Mouse (Mus musculus): Measurements from ENCODE around the gene Lsmem1. TPM values are rescaled to one million over a fixed set of nuclear protein-coding genes. Genes with fewer than 3 reads are reported as not detected.

The Lsmem1 gene
- total RNA-seq (2012; rRNA removed): 0.09 and 0.16 TPM in 2 replicates

GRCm38 (mm10) chr12:40199302-40199701 lies at the start of gene Lsmem1:
TSS of gene Lsmem1 (minus strand) at chr12:40199490.
- Histone ChIP-seq H3K9ac (ENCODE audit: insufficient read depth, low read depth, low read length, poor library complexity, severe bottlenecking) (no peak within 1 kb of the TSS), H3K27ac (ENCODE audit: insufficient read depth, low read depth, low read length, poor library complexity, severe bottlenecking) (no peak within 1 kb of the TSS; the same call in 1 of the 2 replicates), H3K36me3 (ENCODE audit: control insufficient read depth, insufficient read depth, low read length, poor library complexity, severe bottlenecking) (peaks cover 6% of the 10 kb centered on the region), H3K9me3 (ENCODE audit: control insufficient read depth, insufficient read depth, low read depth, low read length) (no peaks in the 10 kb centered on the region), H3K4me3 (ENCODE audit: insufficient read depth in 1 of 2, low read depth in 1 of 2, low read length in 2 of 2, poor library complexity in 1 of 2, severe bottlenecking in 1 of 2) (no peak within 1 kb of the TSS), H3K4me1 (ENCODE audit: control insufficient read depth in 2 of 2, insufficient read depth in 2 of 2, low read length in 2 of 2, poor library complexity in 1 of 2) (no peaks in the 10 kb centered on the region)
- in situ Hi-C loops (cut with MboI; ENCODE audit: low sequenced_read_pairs in 2 of 2, unreplicated experiment in 2 of 2): no loop called here
- DNase-seq (ENCODE audit: low read depth, low spot score): no peak
- no peak for TF ChIP-seq MAFK (IDR thresholded peaks at IDR 0.05; ENCODE audit: insufficient read depth, low read depth, low read length)

- Histone ChIP-seq H3K9ac (ENCODE audit: insufficient read depth, low read depth, low read length, poor library complexity, severe bottlenecking) (no peak within 1 kb of the TSS), H3K4me3 (ENCODE audit: insufficient read depth in 1 of 2, low read depth in 1 of 2, low read length in 2 of 2, poor library complexity in 1 of 2, severe bottlenecking in 1 of 2) (no peak within 1 kb of the TSS), H3K36me3 (ENCODE audit: control insufficient read depth, insufficient read depth, low read length, poor library complexity, severe bottlenecking) (no peaks in the 10 kb centered on the region), H3K27ac (ENCODE audit: insufficient read depth, low read depth, low read length, poor library complexity, severe bottlenecking) (no peak within 1 kb of the TSS), H3K9me3 (ENCODE audit: control insufficient read depth, insufficient read depth, low read depth, low read length) (no peaks in the 10 kb centered on the region), H3K4me1 (ENCODE audit: control insufficient read depth in 2 of 2, insufficient read depth in 2 of 2, low read length in 2 of 2, poor library complexity in 1 of 2) (peaks cover 6 to 8% of the 10 kb centered on the region in 2 experiments; a peak in 3 of 4 replicates)
- no peak for DNase-seq (ENCODE audit: low read depth, low spot score)
- in situ Hi-C loops (cut with MboI; ENCODE audit: low sequenced_read_pairs in 2 of 2, unreplicated experiment in 2 of 2): no loop called here
- TF ChIP-seq ZNF384 (IDR thresholded peaks at IDR 0.05; ENCODE audit: low read depth, low read length) (no peak), MAFK (IDR thresholded peaks at IDR 0.05; ENCODE audit: insufficient read depth, low read depth, low read length) (no peak), CHD2 (IDR thresholded peaks at IDR 0.05; ENCODE audit: low read depth, low read length) (no peak), HCFC1 (IDR thresholded peaks at IDR 0.05; ENCODE audit: borderline replicate concordance, insufficient read depth, low read length) (no peak), ZC3H11A (IDR thresholded peaks at IDR 0.05; ENCODE audit: borderline replicate concordance, low read depth, low read length) (no peak)
Observed at GRCm38 (mm10) chr12:40248454-40249180, 49.3 kb upstream of the Lsmem1 start, which contains the start of gene Ifrd1. TSS of gene Ifrd1 (minus strand) at chr12:40248504.

GRCm38 (mm10) chr12:40247976-40248375 lies 48.7 kb upstream of the Lsmem1 start:
- no peak overlapping the region for H3K4me3 ChIP-seq (ENCODE audit: insufficient read depth in 1 of 2, low read depth in 1 of 2, low read length in 2 of 2, poor library complexity in 1 of 2, severe bottlenecking in 1 of 2)
- no peak overlapping the region for H3K27ac ChIP-seq (ENCODE audit: insufficient read depth, low read depth, low read length, poor library complexity, severe bottlenecking)
- H3K9ac ChIP-seq (ENCODE audit: insufficient read depth, low read depth, low read length, poor library complexity, severe bottlenecking): no peak overlapping the region
- in situ Hi-C loops (cut with MboI; ENCODE audit: low sequenced_read_pairs in 2 of 2, unreplicated experiment in 2 of 2): no loop called here
- no peaks in the 10 kb centered on the region for H3K9me3 ChIP-seq (ENCODE audit: control insufficient read depth, insufficient read depth, low read depth, low read length)
- H3K36me3 ChIP-seq (ENCODE audit: control insufficient read depth, insufficient read depth, low read length, poor library complexity, severe bottlenecking): no peaks in the 10 kb centered on the region
- H3K4me1 ChIP-seq (ENCODE audit: control insufficient read depth in 2 of 2, insufficient read depth in 2 of 2, low read length in 2 of 2, poor library complexity in 1 of 2): peaks cover 6 to 8% of the 10 kb centered on the region in 2 experiments; a peak in 3 of 4 replicates
- TF ChIP-seq CHD2 (IDR thresholded peaks at IDR 0.05; ENCODE audit: low read depth, low read length) (no peak), MAFK (IDR thresholded peaks at IDR 0.05; ENCODE audit: insufficient read depth, low read depth, low read length) (peak; percentile 79)
- no peak for DNase-seq (ENCODE audit: low read depth, low spot score)

- Histone ChIP-seq H3K4me1 (ENCODE audit: control insufficient read depth in 2 of 2, insufficient read depth in 2 of 2, low read length in 2 of 2, poor library complexity in 1 of 2) (peaks cover 6 to 8% of the 10 kb centered on the region in 2 experiments; a peak in 3 of 4 replicates), H3K4me3 (ENCODE audit: insufficient read depth in 1 of 2, low read depth in 1 of 2, low read length in 2 of 2, poor library complexity in 1 of 2, severe bottlenecking in 1 of 2) (no peak overlapping the region), H3K27ac (ENCODE audit: insufficient read depth, low read depth, low read length, poor library complexity, severe bottlenecking) (no peak overlapping the region), H3K36me3 (ENCODE audit: control insufficient read depth, insufficient read depth, low read length, poor library complexity, severe bottlenecking) (no peaks in the 10 kb centered on the region), H3K9ac (ENCODE audit: insufficient read depth, low read depth, low read length, poor library complexity, severe bottlenecking) (no peak overlapping the region), H3K9me3 (ENCODE audit: control insufficient read depth, insufficient read depth, low read depth, low read length) (no peaks in the 10 kb centered on the region)
- TF ChIP-seq MAFK (IDR thresholded peaks at IDR 0.05; ENCODE audit: insufficient read depth, low read depth, low read length) (no peak), ZC3H11A (IDR thresholded peaks at IDR 0.05; ENCODE audit: borderline replicate concordance, low read depth, low read length) (no peak)
- in situ Hi-C loops (cut with MboI; ENCODE audit: low sequenced_read_pairs in 2 of 2, unreplicated experiment in 2 of 2): no loop called here
- no peak for DNase-seq (ENCODE audit: low read depth, low spot score)
Observed at GRCm38 (mm10) chr12:40247384-40247783, 48.1 kb upstream of the Lsmem1 start.

- H3K9ac ChIP-seq (ENCODE audit: insufficient read depth, low read depth, low read length, poor library complexity, severe bottlenecking): no peak overlapping the region
- no peak overlapping the region for H3K27ac ChIP-seq (ENCODE audit: insufficient read depth, low read depth, low read length, poor library complexity, severe bottlenecking)
- TF ChIP-seq ZC3H11A (IDR thresholded peaks at IDR 0.05; ENCODE audit: borderline replicate concordance, low read depth, low read length) (no peak), ZNF384 (IDR thresholded peaks at IDR 0.05; ENCODE audit: low read depth, low read length) (no peak), HCFC1 (IDR thresholded peaks at IDR 0.05; ENCODE audit: borderline replicate concordance, insufficient read depth, low read length) (no peak), MAFK (IDR thresholded peaks at IDR 0.05; ENCODE audit: insufficient read depth, low read depth, low read length) (no peak), CHD2 (IDR thresholded peaks at IDR 0.05; ENCODE audit: low read depth, low read length) (no peak)
- no peaks in the 10 kb centered on the region for H3K9me3 ChIP-seq (ENCODE audit: control insufficient read depth, insufficient read depth, low read depth, low read length)
- H3K36me3 ChIP-seq (ENCODE audit: control insufficient read depth, insufficient read depth, low read length, poor library complexity, severe bottlenecking): no peaks in the 10 kb centered on the region
- in situ Hi-C loops (cut with MboI; ENCODE audit: low sequenced_read_pairs in 2 of 2, unreplicated experiment in 2 of 2): no loop called here
- DNase-seq (ENCODE audit: low read depth, low spot score): no peak
- no peak overlapping the region for H3K4me3 ChIP-seq (ENCODE audit: insufficient read depth in 1 of 2, low read depth in 1 of 2, low read length in 2 of 2, poor library complexity in 1 of 2, severe bottlenecking in 1 of 2)
- peaks cover 3 to 8% of the 10 kb centered on the region in 2 experiments; a peak in 3 of 4 replicates for H3K4me1 ChIP-seq (ENCODE audit: control insufficient read depth in 2 of 2, insufficient read depth in 2 of 2, low read length in 2 of 2, poor library complexity in 1 of 2)
Observed at GRCm38 (mm10) chr12:40245434-40245970, 46.2 kb upstream of the Lsmem1 start.
